30 mouse cellular contexts compared by ENCODE assay signal in genomic region chr1:106159667-106160066, GRCm38 (mm10).
"Had no signal": no experiment of that assay in that cellular context is flagged by ENCODE, and none has a peak within 500 bp of the region (broad histone marks: within the 10 kb centered on the region; RNA-seq: fewer than 3 reads in every experiment).

No protein-coding gene starts in this region.

- H3K4me3 ChIP-seq: heart, embryonic 10.5 days; heart, embryonic 12.5 days; heart, embryonic 13.5 days; heart, embryonic 15.5 days; hindbrain, embryonic 10.5 days; hindbrain, embryonic 12.5 days; hindbrain, embryonic 13.5 days; hindbrain, embryonic 15.5 days; intestine, embryonic 15.5 days; kidney, embryonic 15.5 days; left cerebral cortex, adult 2 months had no signal

- H3K4me1 ChIP-seq: heart, embryonic 10.5 days; heart, embryonic 12.5 days; heart, embryonic 13.5 days; heart, embryonic 15.5 days; hindbrain, embryonic 12.5 days; hindbrain, embryonic 13.5 days; hindbrain, embryonic 15.5 days; intestine, embryonic 15.5 days; kidney, embryonic 15.5 days had no signal

- H3K9me3 ChIP-seq: heart, embryonic 10.5 days; heart, embryonic 12.5 days; heart, embryonic 13.5 days; heart, embryonic 15.5 days; hindbrain, embryonic 10.5 days; hindbrain, embryonic 12.5 days; hindbrain, embryonic 13.5 days; hindbrain, embryonic 15.5 days; intestine, embryonic 15.5 days; kidney, embryonic 15.5 days had no signal

- H3K9ac ChIP-seq: heart, embryonic 12.5 days; heart, embryonic 13.5 days; heart, embryonic 15.5 days; hindbrain, embryonic 12.5 days; hindbrain, embryonic 13.5 days; hindbrain, embryonic 14.5 days; hindbrain, embryonic 15.5 days; intestine, embryonic 15.5 days; kidney, embryonic 15.5 days had no signal

- DNase-seq: heart, postnatal 10 days; heart, postnatal 14 days; heart, postnatal 36 days; heart, postnatal 4 days; kidney, adult 11 months; kidney, adult 18-20 months; kidney, adult 2 months; kidney, adult 8-10 months; kidney, adult 9 months; kidney, postnatal 10 days; kidney, postnatal 14 days; kidney, postnatal 25 days; kidney, postnatal 36 days; kidney, postnatal 4 days; layer of hippocampus, adult 9-11 months; layer of hippocampus, postnatal 36 days had no signal

- H3K27me3 ChIP-seq: heart, embryonic 12.5 days; heart, embryonic 13.5 days; heart, embryonic 15.5 days; hindbrain, embryonic 12.5 days; hindbrain, embryonic 13.5 days; hindbrain, embryonic 15.5 days; intestine, embryonic 15.5 days; kidney, embryonic 15.5 days had no signal

- H3K36me3 ChIP-seq: heart, embryonic 10.5 days; heart, embryonic 12.5 days; heart, embryonic 13.5 days; heart, embryonic 15.5 days; hindbrain, embryonic 10.5 days; hindbrain, embryonic 12.5 days; hindbrain, embryonic 13.5 days; hindbrain, embryonic 15.5 days; intestine, embryonic 15.5 days; kidney, embryonic 15.5 days had no signal

- H3K27ac ChIP-seq: heart, embryonic 10.5 days; heart, embryonic 13.5 days; heart, embryonic 15.5 days; hindbrain, embryonic 10.5 days; hindbrain, embryonic 12.5 days; hindbrain, embryonic 13.5 days; hindbrain, embryonic 14.5 days; hindbrain, embryonic 15.5 days; hindbrain, postnatal 0 days; intestine, embryonic 15.5 days; kidney, embryonic 15.5 days; kidney, postnatal 0 days; left cerebral cortex, adult 2 months had no signal
